Mouse (Mus musculus): ENCODE data around the gene Fra10ac1.
A peak's percentile ranks its signal among the peaks of the same experiment; 100 is the strongest.

Fra10ac1 gene

GRCm38 (mm10) chr19:38223905-38224684, at the start of gene Fra10ac1:
Gene Fra10ac1, minus strand, starts transcription at chr19:38224156.
- peak; percentile 94 for DNase-seq

DNA sequence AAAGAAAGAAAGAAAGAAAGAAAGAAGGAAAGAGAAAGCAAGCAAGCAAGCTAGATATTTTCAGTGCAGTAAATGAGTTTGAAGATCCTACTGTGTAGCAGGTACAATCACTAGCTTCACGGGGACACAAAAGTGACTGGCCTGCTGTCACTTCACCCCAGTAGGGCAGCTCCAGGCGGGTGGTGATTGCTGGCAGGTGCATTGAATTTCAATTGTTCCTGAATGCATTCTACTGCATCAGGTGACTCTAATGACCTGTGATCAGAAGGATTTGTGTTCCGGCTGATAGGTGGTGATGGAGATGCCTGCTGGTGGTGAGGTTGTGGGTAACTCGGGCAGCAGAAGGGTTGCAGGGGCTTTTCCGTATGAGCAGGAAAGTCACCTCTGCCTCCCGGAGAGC, 47.1 kb upstream of the Fra10ac1 start:
- DNase-seq: no peak

DNA sequence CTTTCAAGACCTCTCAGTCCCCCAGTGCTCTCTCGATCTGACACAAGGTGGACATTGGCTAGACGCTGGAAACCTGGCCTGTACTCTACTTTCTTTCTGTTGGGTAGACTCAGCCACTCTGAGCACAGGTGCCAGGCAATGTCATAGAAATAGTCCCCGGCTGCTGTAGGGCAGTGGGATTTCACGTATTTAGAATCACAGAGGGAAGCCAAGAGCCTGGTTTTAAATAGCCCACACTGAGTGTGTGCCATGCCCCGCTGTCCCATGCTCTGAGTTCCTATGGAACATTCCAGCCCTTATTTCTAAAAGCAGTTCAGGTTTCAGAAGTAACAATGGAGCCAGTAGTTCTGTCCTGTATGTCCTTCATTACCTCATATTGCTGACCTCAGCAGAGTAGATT, 43.5 kb upstream of the Fra10ac1 start:
- no peak for DNase-seq

DNA sequence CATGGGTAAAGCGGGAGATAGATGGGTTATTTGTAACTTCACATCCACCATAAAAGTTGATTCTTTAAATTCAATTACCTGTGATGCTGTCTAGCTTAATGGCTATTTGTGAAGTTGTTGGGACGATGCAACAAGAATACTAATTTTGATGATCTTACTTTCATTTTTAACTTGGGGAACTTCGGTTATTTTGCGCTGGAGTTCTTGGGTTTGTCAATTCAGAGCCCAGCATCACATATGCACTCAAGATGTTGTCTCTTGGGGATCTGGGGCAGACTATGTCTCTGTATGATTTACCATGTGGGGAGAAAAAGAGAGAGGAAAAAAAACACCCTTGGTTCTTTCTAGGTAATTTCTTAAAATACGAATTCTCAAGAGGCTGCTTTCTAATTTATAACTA, 41.8 kb upstream of the Fra10ac1 start:
- DNase-seq: no peak

GRCm38 (mm10) chr19:38264505-38265500, 40.8 kb upstream of the Fra10ac1 start, which contains the start of gene Lgi1:
Gene Lgi1, plus strand, starts transcription at chr19:38264536.
- peak; percentile 63 for DNase-seq

DNA sequence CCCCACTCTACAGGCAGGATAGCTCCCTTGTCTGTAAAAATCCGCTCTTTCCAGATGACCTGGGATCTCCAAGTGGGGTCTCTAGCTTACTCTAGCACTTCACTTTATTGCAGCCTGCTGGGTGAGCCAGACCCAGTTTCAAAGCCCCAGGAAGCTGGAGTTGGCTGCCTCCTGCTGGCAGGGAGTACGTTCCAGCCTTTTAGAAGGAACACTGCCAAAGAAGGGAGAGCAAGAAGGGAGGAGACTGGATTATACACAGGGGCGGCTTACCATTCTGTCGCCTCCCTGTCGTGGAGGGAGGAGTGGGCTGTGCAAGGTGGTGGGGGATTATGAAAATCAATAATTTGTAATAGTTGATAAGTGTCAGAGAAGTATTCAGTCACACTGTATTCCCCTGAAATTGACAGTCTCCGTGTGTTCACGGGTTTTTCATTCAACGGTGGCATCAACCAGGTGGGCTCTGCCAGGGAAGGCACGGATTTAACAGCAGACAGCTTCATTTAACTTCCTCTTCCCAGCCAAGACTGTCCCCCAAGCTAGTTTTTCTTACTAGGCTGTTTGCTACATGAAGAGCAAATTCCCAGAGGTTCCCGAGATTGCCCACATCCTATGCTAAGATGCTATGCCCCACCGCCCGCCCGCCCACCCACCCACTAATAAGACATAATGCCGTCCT, 40.0 kb upstream of the Fra10ac1 start:
- peak; percentile 85 for DNase-seq

DNA sequence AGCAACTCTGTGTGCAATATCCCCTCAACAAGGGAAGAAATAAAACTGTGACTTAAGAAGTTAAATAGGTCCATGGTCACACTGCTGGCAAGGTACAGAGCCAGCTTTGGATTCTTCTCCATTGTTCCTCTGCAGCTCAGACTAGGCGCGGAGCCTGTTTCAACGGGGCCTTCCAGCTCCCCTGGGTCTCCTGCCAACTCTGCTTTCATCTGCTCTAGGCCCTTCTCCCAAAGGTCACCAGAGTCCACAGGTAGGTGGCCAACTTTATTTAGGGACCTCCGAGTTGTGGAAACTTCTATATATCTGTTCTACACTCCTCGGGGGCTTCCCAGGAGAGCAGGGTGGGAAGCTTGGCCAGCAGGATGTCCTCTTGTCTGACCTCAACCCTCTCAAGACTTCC, 37.4 kb upstream of the Fra10ac1 start:
- peak; percentile 50 for DNase-seq

GRCm38 (mm10) chr19:38260346-38260745, 36.4 kb upstream of the Fra10ac1 start:
- peak; percentile 72 for DNase-seq

GRCm38 (mm10) chr19:38259436-38259835, 35.5 kb upstream of the Fra10ac1 start:
- no peak for DNase-seq

GRCm38 (mm10) chr19:38258651-38259065, 34.7 kb upstream of the Fra10ac1 start:
- peak; percentile 46 for DNase-seq

GRCm38 (mm10) chr19:38253796-38254195, 29.8 kb upstream of the Fra10ac1 start:
- DNase-seq: no peak

GRCm38 (mm10) chr19:38249627-38250026, 25.7 kb upstream of the Fra10ac1 start:
- peak; percentile 67 for DNase-seq

DNA sequence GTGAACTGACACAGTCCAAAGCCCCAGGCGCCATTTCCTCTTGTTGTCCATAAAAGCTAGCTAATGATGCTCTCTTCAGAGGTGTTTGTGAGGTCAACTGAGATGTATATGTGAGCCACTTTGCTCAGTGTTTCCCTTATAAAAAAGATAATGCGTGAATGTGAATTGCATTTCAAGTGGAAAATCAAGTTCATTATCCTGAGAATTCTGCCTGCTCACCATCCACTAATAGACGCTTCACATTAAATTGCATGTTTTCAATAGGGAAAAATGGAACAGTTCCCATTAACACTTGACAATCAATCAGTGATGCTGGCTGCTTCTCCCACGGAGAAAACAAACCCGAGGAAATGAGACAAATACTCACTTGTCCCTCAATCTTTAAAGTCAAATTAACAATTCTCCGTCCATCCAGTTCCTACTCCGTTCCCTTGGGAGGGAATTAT, 22.2 kb upstream of the Fra10ac1 start:
- DNase-seq: no peak

DNA sequence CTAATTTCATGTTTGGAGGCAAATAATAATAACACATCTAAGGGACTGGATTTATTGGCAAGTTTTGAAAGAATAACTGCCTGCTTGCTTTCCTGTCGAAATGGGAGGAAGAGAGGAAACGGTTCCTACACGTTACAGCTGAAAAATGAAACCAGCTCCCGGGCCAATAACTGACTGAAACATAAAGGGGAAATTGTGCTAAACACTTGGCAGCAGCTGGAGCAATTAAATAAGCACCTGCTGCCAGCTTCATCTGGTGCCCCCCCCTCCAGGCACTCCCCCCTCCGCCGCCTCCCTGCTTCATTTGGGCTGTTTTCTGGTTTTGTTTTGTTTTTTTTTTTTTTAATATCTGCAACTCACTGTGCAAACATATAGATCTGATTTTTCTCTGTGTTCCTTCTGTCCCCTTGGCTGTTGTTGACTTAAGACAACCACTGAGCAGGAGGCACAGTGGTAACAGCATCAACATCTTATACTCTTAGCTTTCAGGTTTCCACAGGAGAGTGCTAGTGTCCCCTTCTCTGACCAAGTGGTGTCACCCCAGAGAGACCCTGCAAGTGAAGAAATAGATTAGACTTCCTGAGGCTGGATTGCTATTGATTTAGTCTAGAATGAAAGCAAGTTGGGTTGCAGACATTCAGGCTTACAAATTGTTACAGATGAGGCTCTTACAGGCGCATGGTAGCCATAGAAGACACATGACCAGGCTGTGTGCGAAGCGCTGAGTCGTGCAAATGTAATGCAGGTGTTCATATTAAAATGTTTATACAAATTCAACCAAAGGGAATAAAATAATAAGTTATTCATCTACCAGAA, 21.6 kb upstream of the Fra10ac1 start:
- DNase-seq: no peak

DNA sequence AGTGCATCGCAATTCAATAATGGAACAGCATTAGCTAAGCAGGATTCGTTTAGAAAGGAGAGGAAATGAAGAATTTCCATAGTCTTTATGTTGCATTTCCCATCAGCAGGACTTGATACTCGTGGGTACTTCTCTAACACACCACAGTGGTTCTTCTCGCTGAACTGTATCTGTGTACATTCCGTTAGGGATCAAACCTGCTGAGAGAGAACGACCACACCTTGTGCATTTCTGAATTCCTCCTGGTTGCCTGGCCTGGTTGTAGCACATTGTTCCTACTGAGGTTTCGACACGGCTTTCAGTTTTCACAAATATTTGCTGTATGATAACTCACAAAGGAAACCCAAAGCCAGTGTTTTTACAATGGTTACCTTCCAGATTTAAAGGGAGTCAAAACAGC, 20.8 kb upstream of the Fra10ac1 start:
- no peak for DNase-seq

- no peak for DNase-seq
Observed at GRCm38 (mm10) chr19:38242314-38242852, 18.4 kb upstream of the Fra10ac1 start.

DNA sequence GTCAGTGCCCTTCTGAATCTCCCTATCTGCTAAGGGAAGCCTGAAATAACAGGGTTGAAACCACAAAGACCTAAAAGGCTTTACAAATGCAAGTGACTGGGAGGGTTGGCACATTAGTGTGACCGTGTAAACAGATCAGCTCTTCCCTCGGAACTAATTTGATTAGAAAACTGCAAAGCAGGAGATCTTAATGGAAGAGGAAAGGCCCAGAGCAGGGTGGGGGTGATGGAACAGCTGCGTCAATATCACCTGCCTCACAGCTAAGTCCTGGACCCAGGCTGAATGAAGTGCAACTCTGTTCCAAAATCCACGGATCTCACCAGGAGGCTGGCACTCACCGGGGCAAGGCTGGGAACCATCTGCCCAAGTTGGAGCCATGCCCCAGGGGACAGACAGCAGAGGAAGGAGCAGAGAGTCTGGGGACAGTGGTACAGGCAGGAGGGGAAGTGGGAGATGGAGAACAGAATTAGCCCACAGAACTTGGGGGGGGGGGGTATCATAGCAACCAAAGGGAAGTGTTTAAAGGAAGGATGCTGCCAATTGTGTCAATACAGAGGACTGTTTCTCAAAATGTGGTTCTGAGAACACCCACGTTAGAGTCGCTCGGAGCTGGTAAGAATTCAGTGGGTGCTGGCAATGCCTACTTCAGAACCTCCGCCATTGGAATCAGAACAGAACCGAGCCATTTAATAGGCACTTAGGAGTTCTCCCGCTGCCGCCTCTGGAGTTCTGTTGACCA, 14.4 kb upstream of the Fra10ac1 start:
- DNase-seq: peak; percentile 83

- peak; percentile 37 for DNase-seq
Observed at GRCm38 (mm10) chr19:38237834-38238212, 13.9 kb upstream of the Fra10ac1 start.

GRCm38 (mm10) chr19:38236526-38236925, 12.6 kb upstream of the Fra10ac1 start:
- no peak for DNase-seq

- no peak for DNase-seq
Observed at GRCm38 (mm10) chr19:38232516-38232915, 8.6 kb upstream of the Fra10ac1 start.

- DNase-seq: no peak
Observed at GRCm38 (mm10) chr19:38232087-38232486, 8.1 kb upstream of the Fra10ac1 start.
